Mouse (Mus musculus): Measurements from ENCODE around the gene Epn3. TPM values are rescaled to one million over a fixed set of nuclear protein-coding genes. Genes with fewer than 3 reads are reported as not detected.

Epn3 gene
- polyA plus RNA-seq, 1 experiment from 2014 or later = 0.27 TPM

GRCm38 (mm10) chr11:94488767-94489533 lies 10.8 kb downstream of the Epn3 start:
- Histone ChIP-seq H3K36me3 (ENCODE audit: control insufficient read depth, insufficient read depth, low read length) (no peaks in the 10 kb centered on the region), H3K9ac (ENCODE audit: low read length) (no peak overlapping the region), H3K4me2 (no peak overlapping the region), H3K4me3 (ENCODE audit: low read depth, low read length) (no peak overlapping the region), H3K27me3 (ENCODE audit: control insufficient read depth, insufficient read depth, low read length) (peaks cover 16% of the 10 kb centered on the region), H3K9me3 (ENCODE audit: control insufficient read depth, low read length) (no peaks in the 10 kb centered on the region), H3K27ac (ENCODE audit: low read depth, low read length) (no peak overlapping the region), H3K4me1 (ENCODE audit: control insufficient read depth, insufficient read depth, low read length) (peaks cover 5% of the 10 kb centered on the region)
- ATAC-seq (ENCODE audit: low FRiP score) = no peak
- no peak for DNase-seq (ENCODE audit: low spot score, missing footprints)
- WGBS = 87% methylated on average over 11 of the region's 11 CpGs

GRCm38 (mm10) chr11:94486001-94486400 lies 13.8 kb downstream of the Epn3 start, which contains the start of gene Spata20:
Gene Spata20, minus strand, starts transcription at chr11:94486179.
- peaks cover 5% of the 10 kb centered on the region for H3K27me3 ChIP-seq (ENCODE audit: control insufficient read depth, insufficient read depth, low read length)
- DNase-seq (ENCODE audit: low spot score, missing footprints) = peak; percentile 100
- WGBS = 4% methylated on average over 24 of the region's 24 CpGs
- H3K4me2 ChIP-seq = peak within 1 kb of the TSS; percentile 22
- H3K9me3 ChIP-seq (ENCODE audit: control insufficient read depth, low read length) = no peaks in the 10 kb centered on the region
- no peaks in the 10 kb centered on the region for H3K36me3 ChIP-seq (ENCODE audit: control insufficient read depth, insufficient read depth, low read length)
- no peak within 1 kb of the TSS for H3K9ac ChIP-seq (ENCODE audit: low read length)
- no peak within 1 kb of the TSS for H3K27ac ChIP-seq (ENCODE audit: low read depth, low read length)
- H3K4me1 ChIP-seq (ENCODE audit: control insufficient read depth, insufficient read depth, low read length) = peaks cover 1% of the 10 kb centered on the region
- no peak within 1 kb of the TSS for H3K4me3 ChIP-seq (ENCODE audit: low read depth, low read length)
- peak; percentile 80 for ATAC-seq (ENCODE audit: low FRiP score)

GRCm38 (mm10) chr11:94485223-94485622 lies 14.6 kb downstream of the Epn3 start:
- Histone ChIP-seq H3K9me3 (ENCODE audit: control insufficient read depth, low read length) (no peaks in the 10 kb centered on the region), H3K4me1 (ENCODE audit: control insufficient read depth, insufficient read depth, low read length) (peaks cover under 1% of the 10 kb centered on the region), H3K9ac (ENCODE audit: low read length) (no peak overlapping the region), H3K4me3 (ENCODE audit: low read depth, low read length) (no peak overlapping the region), H3K4me2 (no peak overlapping the region), H3K36me3 (ENCODE audit: control insufficient read depth, insufficient read depth, low read length) (no peaks in the 10 kb centered on the region), H3K27me3 (ENCODE audit: control insufficient read depth, insufficient read depth, low read length) (no peaks in the 10 kb centered on the region), H3K27ac (ENCODE audit: low read depth, low read length) (no peak overlapping the region)
- DNase-seq (ENCODE audit: low spot score, missing footprints) = no peak
- 0 out of 2 replicates have a peak, but pooled peaks have one; percentile 19 for ATAC-seq (ENCODE audit: low FRiP score)
- WGBS = 85% methylated on average over 5 of the region's 5 CpGs

DNA sequence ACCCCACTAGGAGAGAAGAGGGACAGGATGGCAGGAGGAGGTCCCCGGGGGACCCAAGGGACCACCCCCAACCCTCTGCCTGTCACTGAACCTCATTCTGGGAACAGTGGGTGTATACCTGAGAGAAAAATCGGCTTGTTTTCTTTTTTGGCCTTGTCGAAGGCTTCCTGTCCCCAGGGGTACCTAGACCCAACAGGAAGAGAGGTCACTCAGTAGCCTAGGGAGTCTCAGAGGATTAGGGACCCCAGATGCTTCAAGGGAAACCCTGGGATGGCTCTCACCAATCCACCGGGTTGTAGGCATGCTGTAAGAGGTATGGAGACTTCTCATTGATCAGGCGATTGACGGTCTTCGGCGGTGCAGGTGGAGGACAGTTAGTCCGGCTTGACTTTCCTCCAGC lies 15.1 kb downstream of the Epn3 start:
- no peaks in the 10 kb centered on the region for H3K27me3 ChIP-seq (ENCODE audit: control insufficient read depth, insufficient read depth, low read length)
- ATAC-seq (ENCODE audit: low FRiP score) = no peak

GRCm38 (mm10) chr11:94483921-94484320 lies 15.9 kb downstream of the Epn3 start:
- Histone ChIP-seq H3K27me3 (ENCODE audit: control insufficient read depth, insufficient read depth, low read length) (no peaks in the 10 kb centered on the region), H3K4me2 (no peak overlapping the region), H3K9me3 (ENCODE audit: control insufficient read depth, low read length) (no peaks in the 10 kb centered on the region), H3K9ac (ENCODE audit: low read length) (no peak overlapping the region), H3K4me1 (ENCODE audit: control insufficient read depth, insufficient read depth, low read length) (peaks cover 2% of the 10 kb centered on the region), H3K36me3 (ENCODE audit: control insufficient read depth, insufficient read depth, low read length) (no peaks in the 10 kb centered on the region), H3K27ac (ENCODE audit: low read depth, low read length) (no peak overlapping the region), H3K4me3 (ENCODE audit: low read depth, low read length) (no peak overlapping the region)
- 85% methylated on average over 14 of the region's 14 CpGs for WGBS
- DNase-seq (ENCODE audit: low spot score, missing footprints) = no peak
- no peak for ATAC-seq (ENCODE audit: low FRiP score)

More for the DNA sequence above, 15.1 kb downstream of the Epn3 start:
- Histone ChIP-seq H3K4me1 (ENCODE audit: control insufficient read depth, insufficient read depth, low read length) (peaks cover 2% of the 10 kb centered on the region), H3K9ac (ENCODE audit: low read length) (no peak overlapping the region), H3K36me3 (ENCODE audit: control insufficient read depth, insufficient read depth, low read length) (no peaks in the 10 kb centered on the region), H3K27ac (ENCODE audit: low read depth, low read length) (no peak overlapping the region), H3K4me2 (no peak overlapping the region), H3K4me3 (ENCODE audit: low read depth, low read length) (no peak overlapping the region), H3K9me3 (ENCODE audit: control insufficient read depth, low read length) (no peaks in the 10 kb centered on the region)
- no peak for DNase-seq (ENCODE audit: low spot score, missing footprints)
- WGBS = 92% methylated on average over 9 of the region's 9 CpGs

DNA sequence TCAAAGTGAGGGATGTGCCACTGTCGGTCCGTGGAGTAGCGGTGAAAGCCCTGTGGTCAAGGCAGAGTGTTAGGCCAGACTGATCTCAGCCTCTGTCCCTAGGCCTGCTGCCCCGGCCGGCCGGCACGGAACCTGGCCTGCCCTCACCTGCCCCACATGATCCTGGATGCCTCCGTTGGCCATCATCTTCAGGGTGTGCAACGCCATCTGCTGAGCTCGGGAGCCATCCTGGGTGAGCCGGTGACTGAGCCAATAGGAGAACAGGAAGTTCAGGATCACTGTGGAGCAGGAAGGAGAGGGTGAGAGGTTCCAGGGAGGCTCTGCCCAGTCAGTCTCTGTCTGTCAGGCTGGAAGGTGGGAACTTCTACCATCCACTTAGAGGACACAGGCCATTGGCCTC lies 16.3 kb downstream of the Epn3 start:
- Histone ChIP-seq H3K4me3 (ENCODE audit: low read depth, low read length) (no peak overlapping the region), H3K9me3 (ENCODE audit: control insufficient read depth, low read length) (no peaks in the 10 kb centered on the region), H3K4me2 (no peak overlapping the region), H3K27me3 (ENCODE audit: control insufficient read depth, insufficient read depth, low read length) (no peaks in the 10 kb centered on the region), H3K9ac (ENCODE audit: low read length) (no peak overlapping the region), H3K27ac (ENCODE audit: low read depth, low read length) (no peak overlapping the region), H3K36me3 (ENCODE audit: control insufficient read depth, insufficient read depth, low read length) (no peaks in the 10 kb centered on the region), H3K4me1 (ENCODE audit: control insufficient read depth, insufficient read depth, low read length) (peaks cover 2% of the 10 kb centered on the region)
- WGBS = 73% methylated on average over 11 of the region's 11 CpGs
- DNase-seq (ENCODE audit: low spot score, missing footprints) (no peak), ATAC-seq (ENCODE audit: low FRiP score) (no peak)

- ATAC-seq (ENCODE audit: low FRiP score) (no peak), DNase-seq (ENCODE audit: low spot score, missing footprints) (no peak)
- no peaks in the 10 kb centered on the region for H3K27me3 ChIP-seq (ENCODE audit: control insufficient read depth, insufficient read depth, low read length)
- no peak overlapping the region for H3K9ac ChIP-seq (ENCODE audit: low read length)
- H3K4me3 ChIP-seq (ENCODE audit: low read depth, low read length) = no peak overlapping the region
- H3K27ac ChIP-seq (ENCODE audit: low read depth, low read length) = no peak overlapping the region
- no peaks in the 10 kb centered on the region for H3K36me3 ChIP-seq (ENCODE audit: control insufficient read depth, insufficient read depth, low read length)
- H3K4me2 ChIP-seq = no peak overlapping the region
- no peaks in the 10 kb centered on the region for H3K9me3 ChIP-seq (ENCODE audit: control insufficient read depth, low read length)
- H3K4me1 ChIP-seq (ENCODE audit: control insufficient read depth, insufficient read depth, low read length) = peaks cover 2% of the 10 kb centered on the region
- 93% methylated on average over 11 of the region's 11 CpGs for WGBS
These were observed 17.0 kb downstream of the Epn3 start for GRCm38 (mm10) chr11:94482738-94483137.

DNA sequence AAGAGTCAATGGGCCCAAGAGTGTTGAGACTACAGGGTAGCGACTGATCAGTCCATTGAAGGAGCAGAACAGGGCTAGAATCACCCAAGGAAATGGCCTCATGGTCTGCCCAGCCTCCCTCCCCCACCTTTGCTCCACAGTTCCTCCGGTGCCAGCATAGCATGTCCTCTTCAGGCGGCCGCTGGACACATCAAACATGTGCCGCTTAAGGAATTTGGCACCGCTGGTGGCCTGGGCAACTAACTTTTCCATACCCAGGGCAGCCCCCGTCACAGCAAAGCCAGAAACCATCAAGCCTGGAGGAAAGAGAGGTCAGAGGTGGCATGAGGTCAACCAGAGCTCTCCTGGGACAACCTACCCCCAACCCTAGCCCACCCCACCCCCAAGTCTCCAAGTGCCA lies 17.8 kb downstream of the Epn3 start:
- Histone ChIP-seq H3K4me1 (ENCODE audit: control insufficient read depth, insufficient read depth, low read length) (peaks cover 2% of the 10 kb centered on the region; the same call in 1 of the 2 replicates), H3K9me3 (ENCODE audit: control insufficient read depth, low read length) (no peaks in the 10 kb centered on the region), H3K27me3 (ENCODE audit: control insufficient read depth, insufficient read depth, low read length) (no peaks in the 10 kb centered on the region), H3K9ac (ENCODE audit: low read length) (no peak overlapping the region), H3K4me2 (no peak overlapping the region), H3K36me3 (ENCODE audit: control insufficient read depth, insufficient read depth, low read length) (no peaks in the 10 kb centered on the region), H3K27ac (ENCODE audit: low read depth, low read length) (no peak overlapping the region), H3K4me3 (ENCODE audit: low read depth, low read length) (no peak overlapping the region)
- no peak for DNase-seq (ENCODE audit: low spot score, missing footprints)
- 90% methylated on average over 7 of the region's 7 CpGs for WGBS
- ATAC-seq (ENCODE audit: low FRiP score) = no peak

GRCm38 (mm10) chr11:94480382-94480781 lies 19.4 kb downstream of the Epn3 start:
- H3K9ac ChIP-seq (ENCODE audit: low read length) = no peak overlapping the region

More at GRCm38 (mm10) chr11:94480382-94480781, 19.4 kb downstream of the Epn3 start:
- H3K27me3 ChIP-seq (ENCODE audit: control insufficient read depth, insufficient read depth, low read length) = peaks cover 8% of the 10 kb centered on the region; the same call in 1 of the 2 replicates
- no peak overlapping the region for H3K4me2 ChIP-seq
- no peak overlapping the region for H3K4me3 ChIP-seq (ENCODE audit: low read depth, low read length)
- no peak overlapping the region for H3K27ac ChIP-seq (ENCODE audit: low read depth, low read length)
- peaks cover 7% of the 10 kb centered on the region for H3K4me1 ChIP-seq (ENCODE audit: control insufficient read depth, insufficient read depth, low read length)
- ATAC-seq (ENCODE audit: low FRiP score) (no peak), DNase-seq (ENCODE audit: low spot score, missing footprints) (no peak)
- no peaks in the 10 kb centered on the region for H3K36me3 ChIP-seq (ENCODE audit: control insufficient read depth, insufficient read depth, low read length)
- no peaks in the 10 kb centered on the region for H3K9me3 ChIP-seq (ENCODE audit: control insufficient read depth, low read length)
- WGBS = 80% methylated on average over 9 of the region's 9 CpGs
